Mouse (Mus musculus) erythroid progenitor cell, adult 5-6 weeks (primary cell): ENCODE measurements around the gene Lrch1. TPM values are rescaled to one million over a fixed set of nuclear protein-coding genes. Genes with fewer than 3 reads are reported as not detected.

Source experiments
- ATAC-seq: replicated peaks from 2 replicates; pipeline ENCODE4 v1.8.0; 2016; ENCODE audit warnings: moderate number of reproducible peaks, mild to moderate bottlenecking, moderate TSS enrichment, inconsistent platforms; ENCODE audit not compliant: poor library complexity, low FRiP score, severe bottlenecking
- total RNA-seq, 2 experiments: library from RNA; stranded (forward) in 1 of 2; stranded (reverse) in 1 of 2; fragments of 150-400 nt in 1 of 2; fragments of 186-747, 209-891 nt in 1 of 2; gene quantifications; 2 replicates each; pipeline versions ENCODE4 v1.2.3 to v1.2.4; 2015 to 2017; ENCODE audit warnings: low replicate concordance in 2 of 2

The Lrch1 gene
- total RNA-seq, 2 experiments from 2014 or later = 10.5 to 16.3 TPM

- ATAC-seq = 0 out of 2 replicates have a peak, but pooled peaks have one; percentile 17
Observed at GRCm38 (mm10) chr14:74948426-74949240, 957 bp upstream of the Lrch1 start.

GRCm38 (mm10) chr14:74948014-74948396 lies 329 bp upstream of the Lrch1 start:
- ATAC-seq = no peak

GRCm38 (mm10) chr14:74946751-74947375 lies 813 bp downstream of the Lrch1 start:
- ATAC-seq = peak; percentile 77

- no peak for ATAC-seq
Observed at GRCm38 (mm10) chr14:74946321-74946750, 1.3 kb downstream of the Lrch1 start.

DNA sequence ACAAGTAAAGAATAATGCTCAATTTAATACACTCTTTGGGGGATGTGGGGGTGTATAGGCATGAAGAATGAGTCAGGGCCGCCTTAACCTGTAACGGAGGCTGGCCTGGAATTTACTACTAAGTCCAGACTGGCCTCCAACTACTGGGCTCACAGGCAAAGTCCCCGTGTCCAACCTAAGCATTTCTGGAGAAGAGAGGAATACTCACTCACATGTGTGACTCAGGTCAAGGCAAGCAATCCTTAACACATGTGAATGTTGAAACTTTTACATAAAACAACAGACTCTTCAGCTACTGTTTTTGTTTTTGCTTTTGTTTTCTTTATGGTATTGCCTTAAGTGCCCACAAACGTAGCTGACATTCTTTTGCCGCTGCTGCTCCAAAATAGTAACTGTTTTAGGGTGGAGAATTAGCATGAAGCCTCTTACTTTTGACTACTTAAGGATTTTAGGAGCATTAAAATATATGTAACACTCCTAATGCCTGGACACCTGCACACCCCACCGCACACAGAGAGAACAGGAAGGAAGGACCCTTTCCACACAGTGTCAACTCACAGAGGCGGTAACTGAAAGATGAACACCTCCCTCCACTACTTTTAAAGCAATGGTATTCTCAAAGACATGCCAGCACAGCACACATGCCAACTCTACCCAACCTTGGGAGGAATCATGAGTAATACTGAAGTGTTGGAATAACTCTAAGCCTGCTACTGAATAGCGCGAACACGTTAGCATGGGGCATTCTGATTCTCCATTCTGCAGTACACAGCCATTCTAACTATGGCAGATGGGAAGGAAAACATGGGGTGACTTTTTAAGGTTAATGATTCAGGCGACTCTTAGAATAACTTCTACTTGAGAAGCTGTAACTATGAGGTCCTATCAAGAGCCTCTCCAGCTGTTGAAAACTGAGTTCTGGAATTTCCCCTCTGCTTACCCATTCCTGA lies 2.1 kb downstream of the Lrch1 start:
- no peak for ATAC-seq

GRCm38 (mm10) chr14:74944128-74944755 lies 3.4 kb downstream of the Lrch1 start:
- no peak for ATAC-seq

GRCm38 (mm10) chr14:74943581-74944117 lies 4.0 kb downstream of the Lrch1 start:
- no peak for ATAC-seq

GRCm38 (mm10) chr14:74943024-74943423 lies 4.7 kb downstream of the Lrch1 start:
- no peak for ATAC-seq

DNA sequence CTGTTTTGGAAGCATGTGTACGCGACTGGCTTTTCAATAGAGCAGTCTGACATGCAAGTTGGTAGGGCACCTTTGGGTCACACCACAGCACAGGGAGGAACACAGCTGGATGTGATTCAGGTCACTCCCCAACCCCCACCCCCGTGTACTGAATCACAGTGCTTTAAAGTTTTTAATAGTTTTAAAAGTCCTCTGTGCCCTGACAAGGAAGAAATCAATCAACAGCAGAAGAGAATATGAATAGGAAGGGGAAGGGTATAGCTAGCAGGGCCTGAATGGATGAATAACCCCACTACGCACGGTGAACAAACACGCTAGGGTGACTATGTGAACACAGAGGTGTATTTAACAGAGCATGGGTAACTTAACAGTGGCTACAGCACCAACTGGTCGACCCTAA lies 6.1 kb downstream of the Lrch1 start:
- ATAC-seq = no peak

GRCm38 (mm10) chr14:74940741-74941140 lies 6.9 kb downstream of the Lrch1 start:
- no peak for ATAC-seq

DNA sequence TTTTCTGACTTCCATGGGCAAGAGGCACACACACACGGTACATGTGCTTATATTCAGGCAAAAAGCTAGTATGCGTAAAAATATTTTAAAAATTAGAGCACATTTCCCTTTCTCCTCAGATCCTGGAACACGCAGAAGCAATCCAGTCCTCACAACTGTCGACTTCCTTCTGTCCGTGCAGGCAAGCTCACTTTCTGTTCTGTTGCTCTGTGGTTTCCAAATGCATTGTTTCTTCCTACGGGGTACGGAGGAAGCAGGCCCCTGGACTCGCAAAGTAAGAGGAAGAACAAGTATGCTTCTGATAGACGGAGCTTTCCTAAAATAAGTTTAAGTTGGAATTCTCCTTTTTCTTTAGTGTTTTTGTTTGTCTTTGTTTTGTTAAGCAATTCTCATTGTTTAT lies 8.3 kb downstream of the Lrch1 start:
- ATAC-seq = no peak

DNA sequence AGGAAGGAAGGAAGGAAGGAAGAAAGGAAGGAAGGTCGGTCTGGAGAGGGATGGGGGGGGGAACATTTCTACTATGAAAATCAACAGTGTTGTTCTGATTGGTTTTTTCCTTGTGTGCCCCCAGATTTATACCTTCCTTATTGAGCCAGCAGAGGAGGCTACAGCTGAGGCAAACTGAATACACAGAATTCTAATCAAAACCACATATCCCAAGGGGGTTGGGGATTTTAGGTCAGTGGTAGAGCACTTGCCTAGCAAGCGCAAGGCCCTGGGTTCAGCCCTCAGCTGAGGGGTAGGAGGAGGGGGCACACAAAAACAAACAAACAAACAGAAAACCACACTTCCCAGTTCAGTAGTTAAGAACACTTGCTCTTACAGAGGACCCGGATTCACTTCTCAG lies 8.8 kb downstream of the Lrch1 start:
- no peak for ATAC-seq

DNA sequence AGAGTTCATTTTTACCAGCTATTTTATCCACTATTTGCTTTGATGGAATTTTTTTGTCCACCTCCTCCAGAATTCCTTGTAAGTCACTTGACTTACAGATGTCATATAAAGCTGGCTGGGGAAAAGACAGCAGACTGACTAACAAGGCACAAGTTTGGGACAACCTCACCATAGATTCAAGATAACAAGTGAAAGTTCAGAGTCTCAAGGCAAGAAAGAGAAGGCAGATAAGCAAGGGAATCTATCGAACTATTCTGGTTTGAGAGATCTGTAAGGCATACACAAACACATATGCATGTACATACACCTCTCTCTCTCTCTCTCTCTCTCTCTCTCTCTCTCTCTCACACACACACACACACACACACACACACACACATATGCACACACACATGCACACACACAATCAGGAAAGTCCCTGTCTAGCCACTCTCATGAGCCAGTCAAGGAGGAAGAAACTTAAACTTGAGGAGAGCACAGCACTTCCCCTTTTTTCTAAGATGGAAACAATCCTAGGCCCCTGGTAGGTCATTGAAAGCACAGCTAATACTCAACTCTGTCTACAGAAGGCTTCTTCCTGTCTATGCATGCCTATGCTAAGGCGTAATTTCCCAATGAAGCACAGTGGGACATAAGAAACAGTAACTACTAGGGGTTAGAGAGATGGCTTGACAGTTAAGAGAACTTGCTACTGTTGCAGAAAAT lies 11.0 kb downstream of the Lrch1 start:
- no peak for ATAC-seq

GRCm38 (mm10) chr14:74935111-74935510 lies 12.6 kb downstream of the Lrch1 start:
- no peak for ATAC-seq

DNA sequence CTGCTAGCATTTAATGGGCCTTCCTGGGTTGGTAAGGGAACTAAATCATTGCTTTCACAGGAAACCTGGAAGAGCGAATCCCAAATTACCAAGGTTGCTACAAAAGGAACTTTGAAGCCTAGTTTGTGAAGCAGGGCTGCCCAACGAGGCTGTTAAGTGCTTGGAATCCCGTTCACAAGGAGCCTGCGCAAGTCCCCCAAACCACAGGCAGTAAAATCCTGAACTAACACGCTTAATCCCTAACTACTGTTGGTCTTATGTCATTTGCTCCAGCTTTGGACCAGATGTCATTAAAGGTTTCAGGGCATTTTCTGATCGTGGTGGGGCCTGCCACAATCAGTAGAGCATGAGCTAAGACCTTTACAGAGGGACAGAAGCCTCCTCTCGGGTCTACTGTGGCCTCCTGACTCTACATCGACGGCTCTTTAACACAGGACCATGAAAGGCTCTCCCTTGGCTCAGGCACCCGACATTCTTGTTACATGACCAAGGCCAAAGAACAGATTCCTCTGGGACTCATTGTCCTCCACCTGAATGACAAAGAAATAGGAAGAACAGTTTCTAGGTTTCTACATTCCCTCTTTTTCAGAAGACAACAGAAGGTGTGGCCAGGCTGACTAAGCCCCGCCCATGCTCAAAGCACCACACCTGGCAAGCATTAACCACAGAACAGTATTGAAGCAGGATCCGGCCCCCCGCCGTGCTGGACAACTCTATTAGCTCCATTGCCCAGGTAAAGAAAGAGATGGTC lies 13.5 kb downstream of the Lrch1 start:
- no peak for ATAC-seq

DNA sequence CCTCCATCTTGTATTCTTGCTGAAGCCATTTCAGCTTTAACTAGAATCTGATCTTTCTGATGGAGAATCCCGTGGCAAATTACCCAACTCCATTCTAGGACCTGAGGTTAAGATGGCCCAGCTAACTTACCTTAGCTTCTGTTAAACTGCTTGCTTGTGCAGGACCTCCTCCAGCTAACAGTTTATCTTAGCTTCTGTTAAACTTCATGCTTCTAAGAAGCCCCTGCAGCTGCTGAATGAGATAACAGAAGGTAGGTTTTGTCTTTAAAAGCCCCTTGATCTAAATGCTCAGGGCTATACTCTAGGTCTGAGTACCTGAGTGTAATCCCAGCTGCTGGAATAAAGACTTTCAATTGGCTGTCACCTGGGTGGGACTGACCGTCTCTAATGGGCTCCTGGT lies 17.9 kb downstream of the Lrch1 start:
- ATAC-seq = no peak

DNA sequence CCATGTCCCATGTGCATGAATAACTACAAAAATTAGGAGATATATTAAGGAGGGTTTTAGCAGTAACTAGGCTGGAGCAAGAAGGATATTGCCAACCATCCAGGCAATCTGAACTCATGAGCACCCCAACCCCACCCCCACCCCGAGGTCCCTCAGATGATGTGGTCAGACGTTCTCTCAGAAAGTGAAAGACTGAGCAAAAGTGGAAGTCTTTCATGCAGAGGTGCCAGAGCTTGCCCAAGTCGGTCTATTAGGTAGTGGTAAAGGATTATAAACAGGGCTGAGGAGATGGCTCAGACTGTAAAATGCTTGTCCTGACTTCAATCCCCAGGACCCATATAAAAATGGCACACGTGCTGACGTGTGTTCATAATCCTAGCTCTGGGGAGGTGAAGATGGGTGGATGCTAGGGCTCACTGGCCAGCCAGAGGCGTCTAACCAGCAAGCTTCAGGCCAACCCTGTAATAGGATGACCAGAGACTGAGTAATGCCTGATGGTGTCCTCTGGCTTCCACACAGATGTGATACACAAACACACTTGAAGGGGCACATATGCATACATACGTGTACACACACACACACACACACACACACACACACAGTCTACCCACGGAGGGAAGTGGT lies 18.8 kb downstream of the Lrch1 start:
- ATAC-seq = no peak
